Mouse (Mus musculus) embryo, embryonic 11.5 days (tissue): ENCODE data around the gene Klhl35.

Experiments used
- DNase-seq: peaks from one replicate; pipeline ENCODE4 v3.0.0-alpha.2; 2012; ENCODE audit warnings: low read depth, low spot score

The Klhl35 gene

DNA sequence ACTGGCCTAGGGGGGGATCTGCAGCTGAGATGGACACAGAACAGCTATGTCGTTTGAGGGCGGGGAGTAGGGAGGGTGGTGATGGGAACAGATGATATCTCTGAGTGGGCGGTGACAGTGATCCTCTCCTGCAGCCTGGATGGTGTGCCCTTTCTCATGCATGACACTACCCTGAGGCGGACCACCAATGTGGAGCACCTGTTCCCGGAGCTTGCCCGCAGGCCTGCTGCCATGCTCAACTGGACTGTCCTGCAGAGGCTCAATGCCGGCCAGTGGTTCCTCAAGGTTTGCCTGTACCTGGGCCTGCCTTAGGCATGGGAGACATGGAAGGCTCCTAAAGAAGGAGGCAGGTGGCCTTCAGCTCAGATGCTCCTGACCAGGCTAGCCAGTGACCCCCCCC is 12.9 kb upstream of the Klhl35 start:
- no peak for DNase-seq

DNA sequence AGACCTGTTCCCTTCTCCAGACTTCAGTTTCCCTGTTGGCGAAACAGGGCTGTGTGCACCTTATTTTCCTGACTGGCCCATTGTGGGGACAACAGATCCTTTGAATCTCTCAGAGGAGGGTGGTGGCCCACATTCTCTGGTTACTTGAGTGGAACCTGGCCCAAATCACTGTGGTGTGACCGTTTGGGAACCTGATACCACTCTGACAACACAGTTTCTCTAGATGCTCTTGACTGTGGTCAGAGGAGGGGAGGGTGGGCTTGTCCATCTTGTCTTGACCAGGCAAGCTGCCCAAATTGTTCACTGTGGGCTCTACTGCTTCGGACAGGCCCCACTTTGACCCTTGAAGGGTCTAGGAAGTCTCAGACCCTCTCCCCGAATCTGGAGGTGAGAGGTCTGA is 11.8 kb upstream of the Klhl35 start:
- no peak for DNase-seq

DNA sequence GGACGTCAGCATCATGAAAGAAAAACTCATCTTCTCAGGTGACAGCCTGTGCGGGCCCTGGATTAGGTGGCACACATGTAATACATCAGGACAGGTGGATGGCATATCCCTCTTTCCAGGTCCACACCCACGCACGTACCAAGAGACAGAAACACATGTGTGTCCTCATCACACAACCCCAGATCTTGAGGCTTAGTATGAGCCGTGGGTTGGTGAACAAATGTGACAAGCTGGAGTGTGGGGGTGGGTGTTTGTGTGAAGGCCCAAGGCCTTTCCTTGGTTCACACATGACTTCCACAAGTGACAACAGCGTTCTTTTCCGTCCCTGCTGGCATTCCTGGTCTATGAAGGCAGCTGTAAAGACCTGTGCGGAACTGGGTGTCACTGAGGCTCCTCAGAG is 7.0 kb upstream of the Klhl35 start:
- no peak for DNase-seq

DNA sequence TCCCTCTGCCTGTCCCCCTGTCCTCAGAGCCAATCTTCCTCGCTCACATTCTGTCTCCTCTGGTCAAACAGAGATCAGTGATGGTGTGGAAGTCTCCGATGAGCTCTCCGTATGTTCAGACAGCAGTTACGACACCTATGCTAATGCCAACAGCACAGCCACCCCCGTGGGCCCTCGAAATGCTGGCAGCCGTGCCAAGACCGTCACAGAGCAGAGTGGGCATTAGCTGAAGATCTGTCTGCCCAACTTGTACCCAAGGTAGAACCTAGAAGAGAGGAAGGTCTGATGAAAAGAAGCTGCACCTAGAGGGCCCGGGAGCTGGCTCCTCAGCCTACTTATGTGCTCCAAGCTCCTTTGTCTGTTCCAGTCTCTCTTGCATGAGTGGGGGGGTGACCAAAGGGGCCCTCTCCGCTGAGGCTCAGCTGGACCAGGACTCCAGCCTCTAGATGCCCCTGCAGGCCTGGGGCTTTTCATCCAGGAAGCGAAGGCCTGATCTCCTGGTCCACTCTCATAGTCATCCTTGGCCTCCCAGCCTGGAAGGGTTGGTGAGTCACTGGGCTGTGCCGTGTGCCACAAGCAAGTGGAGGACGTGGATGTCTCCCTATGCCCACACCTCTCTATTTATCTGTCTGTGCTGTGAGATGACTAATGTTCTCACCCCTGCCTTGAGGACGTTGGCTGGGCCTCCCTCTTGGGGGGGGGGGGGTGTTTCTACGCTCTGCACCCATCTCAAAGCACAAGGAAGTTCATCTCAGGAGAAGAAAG is 5.7 kb upstream of the Klhl35 start:
- DNase-seq, result no peak

DNA sequence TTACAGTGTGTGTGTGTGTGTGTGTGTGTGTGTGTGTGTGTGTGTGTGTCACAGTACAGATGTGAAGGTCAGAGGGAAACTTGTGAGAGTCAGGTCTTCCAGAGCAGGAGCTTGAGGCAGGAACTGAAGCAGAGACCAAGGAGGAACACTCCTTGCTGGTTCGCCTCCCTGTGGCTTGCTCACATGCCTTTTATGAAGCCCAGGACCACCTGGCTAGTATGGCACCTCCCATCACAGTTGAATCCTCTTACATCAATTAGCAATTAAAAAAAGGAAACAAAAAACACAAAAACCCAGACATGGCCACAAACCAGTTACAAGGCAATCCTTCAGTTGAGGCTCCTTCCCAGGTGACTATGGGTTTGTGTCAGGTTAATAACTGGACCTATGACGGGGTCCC is 2.7 kb upstream of the Klhl35 start:
- DNase-seq, result no peak

DNA sequence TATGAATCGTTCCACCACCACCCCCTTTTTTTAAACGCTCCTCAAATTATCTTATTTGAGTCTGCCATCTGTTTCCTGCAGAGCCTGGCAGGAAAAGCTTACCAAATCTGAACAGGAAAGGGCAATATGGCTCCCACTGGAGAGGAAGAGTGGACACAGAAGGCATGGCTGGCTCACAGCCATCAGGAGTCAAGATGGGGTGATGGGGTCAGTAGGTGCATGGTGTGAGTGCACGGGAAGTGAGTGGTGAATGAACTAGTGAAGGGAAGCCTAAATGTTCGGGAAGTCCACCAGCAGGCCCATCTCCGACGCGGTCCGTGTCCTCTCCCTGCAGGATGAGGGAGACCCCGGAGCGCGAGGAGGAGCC is 2.1 kb downstream of the Klhl35 start:
- no peak for DNase-seq

DNA sequence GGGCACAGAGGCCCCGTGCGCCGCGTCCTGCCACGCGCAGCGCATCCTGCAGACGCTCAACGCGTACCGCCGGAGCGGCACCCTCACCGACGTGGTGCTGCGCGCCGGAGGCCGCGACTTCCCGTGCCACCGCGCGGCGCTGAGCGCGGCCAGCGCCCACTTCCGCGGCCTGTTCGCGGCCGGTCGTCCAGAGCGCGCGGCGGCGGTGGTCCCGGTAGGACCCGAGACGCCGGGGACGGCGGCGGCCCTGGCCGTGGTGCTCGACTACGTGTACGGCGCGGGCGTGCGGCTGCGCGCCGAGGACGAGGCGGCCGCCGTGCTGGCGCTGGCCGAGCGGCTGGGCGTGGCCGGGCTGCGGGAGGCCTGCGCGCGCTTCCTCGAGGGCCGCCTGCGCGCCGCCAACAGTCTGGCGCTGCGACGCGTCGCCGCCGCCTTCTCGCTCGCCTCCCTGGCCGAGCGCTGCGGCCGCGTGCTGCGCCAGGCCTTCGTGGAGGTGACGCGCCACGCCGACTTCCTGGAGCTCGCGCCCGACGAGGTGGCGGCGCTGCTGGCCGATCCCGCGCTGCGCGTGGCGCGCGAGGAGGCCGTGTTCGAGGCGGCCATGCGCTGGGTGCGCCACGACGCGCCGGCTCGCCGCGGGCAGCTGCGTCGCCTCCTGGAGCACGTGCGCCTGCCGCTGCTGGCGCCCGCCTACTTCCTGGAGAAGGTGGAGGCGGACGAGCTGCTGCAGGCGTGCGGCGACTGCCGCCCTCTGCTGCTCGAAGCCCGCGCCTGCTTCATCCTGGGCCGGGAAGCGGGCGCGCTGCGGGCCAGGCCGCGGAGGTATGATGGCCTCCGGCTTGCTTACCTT is 2.7 kb downstream of the Klhl35 start:
- peak; percentile 61 for DNase-seq

DNA sequence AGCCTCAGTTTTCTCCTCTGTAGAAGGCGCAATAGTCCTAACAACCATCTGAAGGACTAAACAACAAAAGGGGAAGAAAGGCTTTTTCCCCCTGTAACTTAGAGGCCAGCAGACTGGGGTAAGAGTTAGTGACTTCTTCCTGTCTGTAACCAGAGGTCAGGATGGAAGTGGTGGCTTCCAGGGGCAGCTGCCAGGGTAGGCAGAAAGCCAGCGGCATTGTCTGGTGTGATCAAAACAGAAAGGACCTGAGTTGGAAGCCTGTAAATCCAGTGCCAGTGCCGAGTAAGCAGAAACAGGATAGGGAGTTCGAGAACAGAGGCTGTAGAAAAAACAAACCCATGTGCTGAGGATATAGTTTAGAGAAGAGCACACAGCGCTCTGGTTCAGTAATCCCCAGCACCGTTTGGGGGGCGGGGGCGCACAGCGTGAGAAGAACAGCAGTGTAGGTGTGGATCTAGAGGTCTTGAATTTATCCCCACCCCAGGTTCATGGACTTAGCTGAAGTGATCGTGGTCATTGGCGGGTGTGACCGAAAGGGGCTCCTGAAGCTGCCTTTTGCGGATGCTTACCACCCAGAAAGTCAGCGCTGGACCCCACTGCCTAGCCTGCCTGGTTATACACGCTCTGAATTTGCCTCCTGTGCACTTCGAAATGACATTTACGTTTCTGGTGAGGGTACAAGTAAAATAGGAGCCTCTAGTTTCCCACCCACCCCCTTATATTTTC is 4.0 kb downstream of the Klhl35 start:
- no peak for DNase-seq

DNA sequence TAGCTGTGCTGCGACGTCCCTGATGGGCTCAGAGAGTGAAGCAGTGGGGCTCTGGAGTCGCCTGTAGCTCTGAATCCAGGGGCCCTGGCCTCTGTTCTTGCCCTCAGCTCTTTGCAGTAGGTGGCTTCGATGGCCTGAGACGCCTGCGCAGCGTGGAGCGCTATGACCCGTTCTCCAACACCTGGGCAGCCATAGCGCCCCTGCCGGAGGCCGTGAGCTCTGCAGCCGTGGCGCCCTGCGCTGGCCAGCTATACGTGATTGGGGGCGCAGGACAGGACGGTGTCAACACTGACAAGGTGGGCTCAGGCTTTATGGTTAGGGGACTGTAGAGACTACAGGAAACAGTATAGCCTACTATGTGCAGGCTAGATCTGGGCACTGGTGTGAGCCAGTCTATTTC is 5.8 kb downstream of the Klhl35 start:
- DNase-seq, result no peak

DNA sequence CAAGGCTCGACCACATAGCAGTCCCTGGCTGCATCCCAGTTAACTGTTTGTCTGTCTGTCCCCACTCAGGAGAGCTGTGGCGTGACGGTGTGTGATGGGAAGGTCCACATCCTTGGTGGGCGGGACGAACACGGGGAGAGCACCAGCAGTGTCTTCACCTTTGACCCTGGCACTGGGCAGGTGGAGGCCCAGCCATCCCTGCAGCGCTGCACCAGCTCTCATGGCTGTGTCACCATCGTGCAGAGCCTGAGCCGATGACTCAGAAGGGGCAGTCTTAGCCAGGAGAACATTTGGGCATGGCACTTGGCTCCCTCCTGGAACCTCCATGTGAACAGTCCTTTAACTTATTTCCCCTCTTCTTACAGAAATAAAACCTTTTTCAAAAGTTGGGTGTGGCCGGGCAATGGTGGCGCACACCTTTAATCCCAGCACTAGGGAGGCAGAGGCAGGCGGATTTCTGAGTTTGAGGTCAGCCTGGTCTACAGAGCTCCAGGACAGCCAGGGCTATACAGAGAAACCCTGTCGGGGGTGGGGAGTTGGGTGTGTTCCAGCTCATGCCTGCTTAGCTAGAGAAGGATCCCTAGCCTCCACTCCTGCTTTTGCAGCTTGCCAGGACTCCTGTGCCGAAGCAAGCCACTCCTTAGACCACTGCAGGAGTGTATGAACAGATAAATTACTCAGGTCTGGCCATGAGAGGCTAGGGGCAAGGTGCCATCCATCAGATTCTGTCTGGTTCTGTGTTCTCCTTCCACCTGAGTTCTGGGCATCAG is 8.0 kb downstream of the Klhl35 start:
- DNase-seq, result no peak

DNA sequence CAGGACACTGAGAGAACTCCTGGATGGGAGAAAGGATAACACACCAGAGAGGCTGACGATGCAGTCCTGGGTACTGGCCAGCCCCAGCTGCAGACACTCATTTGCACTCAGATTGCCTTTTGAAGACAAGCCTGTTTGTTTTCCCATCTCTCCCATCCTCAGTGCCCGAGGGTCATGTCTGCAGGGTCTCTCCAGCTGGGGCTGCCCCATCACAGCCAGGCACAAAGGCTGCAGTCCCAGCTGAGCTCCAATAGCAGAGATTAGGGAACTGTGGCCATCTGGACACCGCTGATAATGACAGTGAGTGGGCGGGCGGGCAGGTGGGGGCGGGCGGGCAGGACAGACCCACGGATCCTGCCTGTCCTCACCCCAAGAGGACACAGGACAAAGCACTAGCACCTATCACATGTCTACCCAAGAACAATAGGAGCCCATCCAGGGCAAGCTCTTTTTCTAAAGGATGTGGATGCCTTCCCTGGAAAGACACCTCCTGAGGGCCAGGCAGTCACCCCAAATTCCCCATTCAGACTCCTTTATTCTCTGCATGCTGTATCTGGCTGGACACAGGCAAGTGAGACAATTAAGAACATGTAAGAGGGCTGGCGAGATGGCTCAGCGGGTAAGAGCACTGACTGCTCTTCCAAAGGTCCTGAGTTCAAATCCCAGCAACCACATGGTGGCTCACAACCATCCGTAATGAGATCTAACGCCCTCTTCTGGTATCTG is 9.2 kb downstream of the Klhl35 start:
- no peak for DNase-seq

DNA sequence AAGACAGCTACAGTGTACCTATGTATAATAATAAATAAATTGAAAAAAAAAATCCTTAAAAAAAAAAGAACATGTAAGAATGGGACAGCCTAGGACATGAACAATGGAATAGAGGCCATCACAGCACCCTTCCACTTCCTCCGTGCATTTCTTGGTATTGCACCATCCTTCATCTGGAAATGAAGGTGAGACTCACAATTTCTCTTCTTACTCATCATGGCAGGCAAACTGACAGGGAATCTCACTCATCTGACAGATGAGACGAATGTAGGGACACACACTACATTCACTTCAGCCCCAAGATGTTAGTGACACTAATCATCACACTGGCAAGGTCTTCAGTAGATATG is 9.7 kb downstream of the Klhl35 start:
- DNase-seq, result no peak

DNA sequence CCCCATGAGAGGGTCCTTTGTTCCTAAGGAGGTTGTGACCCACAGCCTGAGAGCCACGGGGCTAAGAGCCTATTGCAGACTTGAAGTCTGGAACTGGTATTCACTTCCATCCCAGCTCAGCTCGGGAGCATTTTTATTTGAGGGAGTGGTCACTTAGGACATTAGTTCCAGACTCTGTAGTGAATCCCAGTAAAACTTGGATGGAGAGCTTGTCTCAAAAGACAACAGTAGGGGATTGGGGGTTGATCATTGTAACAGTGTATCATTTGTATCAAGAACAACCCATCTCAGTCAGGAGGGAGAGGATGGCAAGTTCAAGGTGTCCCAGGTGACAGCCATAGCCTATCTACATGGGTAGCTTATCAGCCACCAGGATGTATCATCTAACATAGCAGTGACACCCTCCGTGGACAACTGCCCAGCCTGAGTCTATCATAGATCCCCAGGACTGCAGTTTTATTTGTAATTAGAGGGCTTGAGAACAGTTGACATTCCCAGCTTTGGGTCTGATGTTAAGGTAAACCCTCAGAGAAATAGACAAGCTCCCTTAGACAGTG is 10.8 kb downstream of the Klhl35 start:
- DNase-seq, result no peak

DNA sequence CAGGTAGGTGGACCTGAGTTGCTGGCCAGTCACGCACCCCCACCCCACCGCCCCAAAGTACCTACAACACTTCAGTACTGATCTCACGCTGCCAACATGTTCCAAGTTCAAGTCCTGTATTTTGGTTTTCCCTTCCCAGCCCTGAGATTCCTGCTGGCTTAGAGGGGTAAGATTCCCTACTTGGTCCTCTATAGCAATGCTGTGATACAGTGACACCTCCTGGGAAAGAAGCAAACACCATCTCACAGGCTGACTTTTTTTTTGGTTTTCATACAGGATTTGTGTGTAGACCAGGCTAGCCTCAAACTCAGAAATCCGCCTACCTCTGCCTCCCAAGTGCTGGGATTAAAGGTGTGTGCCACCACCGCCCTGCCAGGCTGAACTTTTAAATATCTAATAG is 11.4 kb downstream of the Klhl35 start:
- no peak for DNase-seq

DNA sequence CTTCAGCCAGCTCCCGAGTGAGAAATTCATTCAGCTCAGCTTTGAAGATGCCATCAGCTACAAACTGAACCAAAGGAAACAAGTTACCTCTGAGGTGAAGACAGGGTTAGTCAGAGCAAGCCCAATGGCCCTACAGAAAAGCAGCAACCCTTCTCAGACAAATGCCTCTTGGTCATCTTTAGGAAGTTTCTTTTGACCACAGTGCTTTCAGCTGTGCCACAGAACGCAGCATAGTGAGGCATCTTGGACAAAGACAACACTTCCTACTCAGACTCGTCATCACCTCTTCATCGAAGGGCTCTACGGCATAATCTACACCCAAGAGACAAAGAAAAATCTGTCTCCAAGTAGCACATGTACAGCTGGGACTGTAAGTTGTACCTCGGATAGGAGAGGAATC is 16.8 kb downstream of the Klhl35 start:
- DNase-seq, result no peak

DNA sequence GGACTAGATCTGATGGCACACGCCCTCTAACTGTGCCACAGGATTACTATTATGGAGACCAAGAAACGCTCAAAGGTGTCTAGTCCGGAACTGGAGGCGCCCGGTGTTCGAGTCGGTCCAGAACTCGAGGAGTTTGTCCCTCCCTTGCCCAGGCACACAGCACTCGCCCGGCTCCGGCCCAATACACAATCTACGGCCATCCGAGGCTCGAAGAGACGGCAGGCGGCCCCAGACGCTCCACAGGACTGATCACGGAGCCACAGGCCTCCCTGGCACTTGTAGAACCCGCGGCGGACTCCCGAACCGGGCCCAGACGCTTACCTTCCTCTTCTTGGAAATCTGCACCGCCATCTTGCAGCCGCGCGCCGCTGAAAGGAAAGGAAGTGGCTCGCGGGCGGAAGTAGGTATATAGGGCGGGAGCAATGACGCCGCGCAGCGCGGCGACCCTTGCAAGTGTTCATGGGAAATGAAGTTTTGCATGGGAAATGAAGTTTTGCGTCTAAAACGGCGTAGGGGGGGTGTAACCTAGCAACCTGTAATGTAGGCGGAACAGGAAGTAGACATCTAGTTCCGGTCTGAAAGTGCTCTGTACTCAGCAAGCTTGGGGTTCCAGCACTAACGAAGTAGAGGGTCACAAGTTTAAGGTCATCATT is 17.6 kb downstream of the Klhl35 start, which contains the start of gene Rps3:
Rps3 (minus strand) TSS at position 468 of the 653 bp plus-strand sequence.
- DNase-seq, result peak; percentile 95

DNA sequence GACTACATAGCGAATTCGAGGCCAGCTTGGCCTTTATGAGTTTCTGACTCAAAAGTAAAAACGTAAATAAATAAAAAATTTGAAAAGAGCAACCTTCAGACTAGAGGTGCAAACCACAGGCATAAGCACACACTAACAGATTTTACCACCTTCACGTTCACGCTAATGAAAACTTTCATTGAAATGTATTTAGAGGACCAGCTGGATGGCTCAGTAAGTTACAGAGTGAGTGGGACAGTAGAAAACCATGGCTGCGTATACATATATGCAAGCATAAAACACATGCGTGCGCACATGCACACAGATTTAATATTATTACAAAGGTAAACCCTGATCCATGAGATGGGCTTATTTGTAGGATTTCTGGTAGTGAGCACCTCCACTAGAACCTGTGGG is 18.1 kb downstream of the Klhl35 start:
- no peak for DNase-seq

DNA sequence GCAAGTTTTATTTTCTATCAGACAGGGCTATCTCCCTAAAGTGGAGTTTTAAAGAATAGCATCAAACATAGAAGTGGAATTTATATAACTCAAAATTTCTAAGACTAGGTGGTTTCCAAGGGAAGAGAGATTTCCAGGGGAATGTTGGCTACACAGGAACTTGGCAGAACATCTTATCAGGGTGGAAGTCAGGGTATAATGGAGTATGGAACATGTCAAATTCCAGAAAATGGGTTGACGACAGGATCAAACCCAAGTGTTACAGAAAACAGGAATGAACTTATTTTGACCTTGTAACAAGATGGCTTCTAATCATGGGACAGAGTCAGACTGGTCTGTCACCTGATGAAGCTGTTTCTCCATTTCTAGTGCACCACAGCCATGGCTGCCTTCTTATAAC is 18.9 kb downstream of the Klhl35 start:
- DNase-seq, result no peak

DNA sequence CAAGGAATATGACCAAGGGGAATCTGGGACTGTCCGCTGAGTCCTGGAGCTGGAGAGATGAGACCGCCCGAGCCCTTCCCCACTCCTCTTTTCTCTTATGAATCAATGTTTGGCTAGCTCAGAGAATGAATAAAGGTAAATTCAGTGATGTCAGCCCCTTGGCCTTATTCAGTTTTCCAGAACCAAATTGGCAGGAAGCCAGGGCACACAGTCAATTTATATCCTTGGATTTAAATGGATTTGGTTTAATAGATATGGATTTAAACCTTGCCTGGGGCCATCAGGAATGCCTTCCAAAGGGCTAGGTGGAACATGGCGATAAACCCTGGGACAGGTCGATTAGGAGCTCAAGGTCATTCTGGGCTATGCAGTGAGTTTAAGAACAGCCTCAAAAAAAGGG is 23.9 kb downstream of the Klhl35 start:
- no peak for DNase-seq

DNA sequence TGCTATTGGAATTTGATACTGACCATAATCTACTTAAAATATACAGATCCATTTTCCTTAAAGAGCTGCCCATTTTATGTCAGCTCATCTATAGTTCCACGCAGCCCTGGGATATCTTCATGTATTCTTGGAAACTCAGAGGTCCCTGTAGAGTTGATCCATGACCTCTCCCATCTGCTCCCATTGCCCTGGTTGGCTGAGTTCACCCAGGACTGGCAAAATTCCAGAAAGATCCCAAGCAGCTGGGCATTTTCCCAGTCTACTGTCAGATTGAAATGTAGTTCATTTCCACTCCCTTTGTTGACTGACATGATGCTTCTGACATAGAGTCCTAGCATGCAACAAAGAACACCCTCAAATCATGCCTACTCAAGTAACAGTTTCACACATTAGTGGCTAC is 33.3 kb downstream of the Klhl35 start:
- no peak for DNase-seq
